Mouse (Mus musculus): ENCODE data around the gene Vps41.

Vps41 gene

DNA sequence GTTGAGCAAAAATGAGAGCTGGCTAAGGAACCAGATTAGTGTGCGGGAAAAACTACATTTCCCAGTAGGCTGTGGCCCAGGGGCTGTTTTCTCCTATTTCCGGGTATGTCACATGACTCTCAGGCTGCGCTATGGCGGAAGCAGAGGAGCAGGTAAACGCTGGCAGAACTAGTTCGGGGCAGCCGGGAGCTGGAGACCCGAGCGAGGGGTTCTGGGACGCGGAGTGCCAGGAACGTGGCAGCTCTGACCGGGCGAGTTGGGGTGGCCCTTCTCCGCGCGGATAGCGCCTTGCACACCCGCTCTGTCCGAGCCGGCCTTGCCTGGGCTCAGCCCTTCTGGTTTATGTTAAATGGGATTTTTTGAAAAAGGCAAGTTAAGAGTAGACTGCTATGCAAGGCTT is at the start of gene Vps41:
Gene Vps41 (plus strand): TSS at position 102 of the 400 bp plus-strand sequence.
- peak; percentile 69 for DNase-seq

GRCm38 (mm10) chr13:18698518-18699065 is 18.5 kb upstream of the Vps41 start:
- DNase-seq: peak; percentile 77

- DNase-seq: no peak
Observed at GRCm38 (mm10) chr13:18711685-18712084, 5.4 kb upstream of the Vps41 start.

GRCm38 (mm10) chr13:18716707-18717106 is 379 bp upstream of the Vps41 start:
- DNase-seq: no peak

DNA sequence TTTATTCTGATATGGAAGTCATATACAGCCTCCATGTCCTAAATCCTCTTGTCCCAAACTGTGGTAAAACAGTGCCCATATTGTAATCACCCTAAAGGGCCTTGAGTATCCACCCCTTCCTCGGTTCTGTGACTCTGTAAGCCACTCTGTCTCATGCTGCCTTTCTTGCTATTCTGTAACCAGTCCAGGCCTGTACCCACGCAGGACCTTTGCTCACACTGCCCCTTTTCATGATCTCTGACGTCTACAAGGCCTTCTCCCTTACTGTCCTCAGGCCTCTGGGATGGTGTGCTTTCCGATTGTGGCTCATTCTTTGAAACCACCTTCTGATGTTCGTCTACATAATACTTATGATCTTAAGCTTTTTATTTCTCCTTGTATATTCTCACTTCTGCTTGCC is 1.4 kb downstream of the Vps41 start:
- no peak for DNase-seq

- no peak for DNase-seq
Observed at GRCm38 (mm10) chr13:18730666-18731065, 13.6 kb downstream of the Vps41 start.

- no peak for DNase-seq
Observed at GRCm38 (mm10) chr13:18736590-18736989, 19.5 kb downstream of the Vps41 start.

DNA sequence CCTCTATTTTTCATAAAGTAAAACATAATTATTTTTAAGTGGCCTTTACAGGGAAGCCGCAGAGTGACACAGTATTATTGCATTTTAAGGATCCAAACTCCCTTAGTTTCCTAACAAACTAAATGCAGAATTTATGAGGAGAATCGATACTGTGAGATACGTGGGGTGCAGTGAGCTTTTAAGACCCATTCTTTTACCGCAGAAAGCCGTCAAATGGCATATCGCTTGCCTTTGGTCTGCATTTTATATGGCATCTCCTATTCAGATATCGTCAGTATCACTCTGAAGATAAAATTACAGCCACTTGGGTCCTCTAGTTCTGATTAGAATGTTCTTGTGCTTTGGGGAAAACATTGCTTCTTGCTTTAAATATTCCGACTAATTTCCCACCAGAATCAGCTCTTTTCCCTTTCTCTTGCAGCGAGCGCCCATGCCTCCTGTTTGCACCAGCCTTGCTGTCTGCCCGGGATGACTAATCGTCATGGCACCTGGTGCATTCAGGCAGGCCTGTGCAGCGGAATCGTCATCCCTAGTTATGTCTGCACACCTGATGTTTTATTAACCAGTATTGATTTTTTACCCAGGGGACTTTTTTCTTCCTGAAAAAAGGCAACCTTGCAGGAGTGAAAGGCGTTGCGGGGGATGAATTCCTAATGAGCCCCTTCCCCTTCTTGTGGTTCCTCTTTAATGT is 26.6 kb downstream of the Vps41 start:
- DNase-seq: peak; percentile 22

DNA sequence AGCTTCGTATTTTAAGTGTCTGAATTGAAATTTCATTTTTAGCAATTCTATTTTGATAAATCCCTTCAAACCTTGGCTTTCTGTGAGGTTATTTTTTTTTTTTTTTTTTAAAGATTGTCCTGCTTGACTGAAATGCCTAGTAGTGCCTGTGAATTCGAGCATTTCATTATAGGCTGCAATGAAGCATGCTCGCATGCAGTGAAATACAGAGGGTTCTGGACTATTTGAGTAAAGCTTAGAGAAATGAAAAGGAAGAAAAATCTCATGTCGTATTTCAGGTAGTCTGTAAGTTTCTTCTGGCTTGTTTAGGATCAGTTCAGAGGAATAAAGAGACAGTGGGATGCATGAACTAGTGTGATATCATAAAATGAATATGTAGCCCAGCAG is 27.2 kb downstream of the Vps41 start:
- DNase-seq: no peak

DNA sequence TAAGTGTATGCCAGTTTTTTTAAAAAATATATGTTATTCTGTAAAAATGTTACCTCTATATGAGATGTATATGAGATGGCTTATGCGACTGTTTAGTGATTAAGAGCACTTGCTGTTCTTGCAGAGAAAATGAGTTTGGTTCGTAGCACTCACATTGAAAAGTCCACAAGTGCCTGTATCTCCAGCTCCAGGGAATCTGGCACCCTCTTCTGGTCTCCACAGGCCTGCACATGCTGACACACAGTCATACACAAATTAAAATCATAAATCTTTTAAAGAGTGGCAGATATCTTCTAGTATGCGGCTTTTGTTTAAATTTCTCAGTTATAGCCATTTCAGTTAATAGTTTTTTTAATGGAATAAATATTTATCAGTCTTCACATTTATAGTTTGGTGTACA is 40.9 kb downstream of the Vps41 start:
- no peak for DNase-seq

GRCm38 (mm10) chr13:18759361-18760056 is 42.4 kb downstream of the Vps41 start:
- no peak for DNase-seq

DNA sequence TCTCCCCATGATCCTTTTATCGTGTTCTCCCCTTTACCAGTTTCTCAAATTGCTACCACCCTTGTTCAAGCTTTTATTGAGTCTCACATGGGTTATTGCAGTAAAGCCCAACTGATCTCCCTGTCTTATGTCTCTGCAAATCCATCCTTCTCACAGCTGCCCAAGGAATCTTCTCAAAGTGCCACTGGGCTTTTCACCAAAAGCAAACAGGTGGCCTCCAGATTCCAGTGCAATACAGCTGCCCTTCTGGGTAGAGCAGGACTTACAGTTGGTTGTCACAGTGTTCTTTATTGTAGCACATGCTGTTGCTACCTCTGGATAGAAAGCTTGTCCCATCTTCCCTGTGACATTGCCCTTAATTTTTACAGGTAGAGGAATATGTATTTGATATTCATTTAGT is 44.4 kb downstream of the Vps41 start:
- no peak for DNase-seq

DNA sequence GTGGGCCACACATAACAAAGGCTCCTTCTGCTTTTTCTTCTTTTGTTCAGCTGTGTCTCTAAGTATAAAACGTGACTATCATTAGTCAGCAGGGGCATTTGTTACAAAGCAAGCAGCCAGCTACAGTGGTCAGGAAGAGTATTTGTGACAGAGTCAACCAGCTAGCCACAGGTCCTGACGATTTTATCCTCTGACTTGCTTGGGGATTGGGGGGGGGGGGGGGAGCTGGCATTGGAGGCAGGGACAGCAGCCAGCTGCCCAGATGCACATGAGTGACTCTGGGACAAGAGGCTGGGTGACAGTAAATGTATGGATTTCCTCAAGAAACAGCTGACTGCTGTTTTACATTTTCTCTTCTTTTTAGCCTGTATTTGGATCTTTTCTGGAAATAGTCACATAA is 50.8 kb downstream of the Vps41 start:
- no peak for DNase-seq

DNA sequence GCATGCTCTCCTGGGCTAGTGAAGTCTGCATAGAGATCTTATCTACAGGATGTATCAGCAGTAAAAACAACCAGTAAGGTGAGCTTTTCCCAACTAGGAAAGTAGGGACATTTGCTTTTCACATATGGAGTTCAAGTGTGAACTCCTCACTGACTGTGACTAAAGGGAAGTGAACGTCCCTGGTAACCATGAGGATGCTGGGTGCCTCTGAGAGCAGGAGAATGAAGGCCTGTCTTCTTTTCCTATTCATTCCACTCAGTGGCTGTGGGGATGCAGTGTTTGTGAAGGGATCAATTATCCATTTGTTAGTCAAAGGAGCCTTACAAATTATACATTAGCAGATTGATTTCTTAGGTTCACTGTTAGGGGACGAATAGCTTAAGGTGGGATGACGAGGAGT is 51.4 kb downstream of the Vps41 start:
- DNase-seq: no peak

- DNase-seq: no peak
Observed at GRCm38 (mm10) chr13:18773437-18774198, 56.5 kb downstream of the Vps41 start.

DNA sequence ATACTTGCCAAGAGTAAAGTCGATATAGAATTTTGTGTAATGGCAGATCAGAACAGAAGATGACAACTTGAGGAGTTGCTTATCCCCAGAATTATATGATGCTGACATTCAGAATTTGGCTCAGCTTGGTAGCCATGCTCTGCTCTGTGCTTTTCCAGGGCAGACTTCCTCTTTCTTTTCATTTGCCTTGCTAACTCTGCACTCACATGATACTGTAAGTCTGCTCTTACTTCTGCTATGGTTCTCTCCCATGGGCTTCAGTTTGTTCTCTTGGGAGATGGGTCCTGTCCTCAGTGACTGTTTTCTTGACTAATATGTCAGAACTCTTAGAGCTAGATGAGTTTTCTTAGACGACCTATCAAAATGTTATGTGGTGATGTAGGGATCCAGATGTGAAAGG is 64.2 kb downstream of the Vps41 start:
- no peak for DNase-seq

DNA sequence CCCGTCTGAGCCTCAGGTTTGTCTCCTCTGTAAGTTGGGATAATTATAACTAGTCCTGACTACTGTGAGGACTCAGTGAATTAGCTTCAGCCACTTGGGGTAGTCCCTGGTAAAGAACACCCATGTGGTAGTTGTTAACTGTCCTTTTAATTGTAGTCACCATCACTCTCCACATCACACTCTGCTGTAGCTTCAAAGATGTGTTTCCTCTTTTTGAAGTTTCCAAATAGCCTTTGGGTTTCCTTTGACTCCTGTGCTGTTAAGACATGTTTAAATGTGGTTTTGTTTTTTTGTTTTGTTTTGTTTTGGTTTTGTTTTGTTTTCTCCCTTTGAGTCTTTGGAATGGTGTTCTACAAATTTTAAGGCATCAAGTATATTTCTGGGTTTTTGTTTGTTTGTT is 68.6 kb downstream of the Vps41 start:
- DNase-seq: no peak

GRCm38 (mm10) chr13:18788040-18788439 is 71.0 kb downstream of the Vps41 start:
- no peak for DNase-seq

GRCm38 (mm10) chr13:18788689-18789088 is 71.6 kb downstream of the Vps41 start:
- no peak for DNase-seq

GRCm38 (mm10) chr13:18789662-18790061 is 72.6 kb downstream of the Vps41 start:
- no peak for DNase-seq

DNA sequence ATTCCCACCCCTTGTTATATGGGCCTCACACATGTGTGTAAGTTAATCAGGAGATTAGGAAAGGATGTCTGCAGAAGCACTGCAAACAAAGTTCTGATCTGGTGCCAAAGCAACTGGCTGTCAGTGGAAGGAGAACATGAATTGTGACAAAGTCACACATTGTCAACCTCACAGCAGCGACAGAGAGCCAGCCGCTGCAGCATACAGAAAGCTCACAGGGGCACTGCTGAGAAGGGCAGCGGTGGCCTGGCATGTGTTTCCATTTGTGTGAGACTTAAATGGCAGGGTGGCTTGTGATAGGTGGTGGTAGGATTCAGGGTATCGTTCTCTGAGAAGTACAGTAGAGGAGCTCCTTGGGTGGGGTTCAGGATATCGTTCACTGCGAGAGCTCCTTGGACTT is 73.0 kb downstream of the Vps41 start:
- no peak for DNase-seq

DNA sequence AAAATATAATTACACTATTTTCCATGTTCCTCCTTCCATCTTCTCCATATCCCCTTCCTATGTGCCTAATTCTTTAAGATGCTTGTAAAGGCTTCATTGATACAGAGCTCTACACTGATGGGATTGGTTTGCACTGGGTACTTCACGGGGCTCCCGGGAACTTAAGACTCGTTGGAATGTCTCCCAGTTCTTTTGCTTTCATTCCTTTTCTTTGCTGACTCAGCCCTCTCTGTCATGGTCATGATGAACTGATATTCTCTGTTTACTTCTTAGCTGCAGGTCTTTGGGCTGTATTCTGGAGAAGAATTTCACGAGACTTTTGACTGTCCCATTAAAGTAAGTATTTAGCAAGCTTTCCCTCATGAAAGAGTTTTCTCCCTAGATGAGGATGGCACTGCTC is 74.2 kb downstream of the Vps41 start:
- DNase-seq: no peak

DNA sequence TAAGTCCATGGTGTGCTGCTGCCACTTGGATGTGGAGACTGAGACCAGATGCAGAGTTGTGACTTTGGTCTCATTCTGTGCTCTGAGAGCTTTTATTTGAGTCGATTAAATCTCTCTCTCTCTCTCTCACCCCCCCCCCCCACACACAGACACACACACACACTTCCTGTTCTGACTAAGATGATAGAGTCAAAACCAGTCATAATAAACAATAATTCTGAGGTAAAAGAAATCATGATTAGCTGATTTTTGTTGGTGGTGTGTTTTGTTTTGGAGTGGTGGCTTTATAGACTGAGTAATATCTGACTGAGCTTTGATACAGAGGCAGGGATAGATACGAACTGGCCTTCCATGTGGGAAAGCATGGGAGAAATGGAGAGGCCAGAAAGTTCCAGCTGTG is 74.6 kb downstream of the Vps41 start:
- no peak for DNase-seq

DNA sequence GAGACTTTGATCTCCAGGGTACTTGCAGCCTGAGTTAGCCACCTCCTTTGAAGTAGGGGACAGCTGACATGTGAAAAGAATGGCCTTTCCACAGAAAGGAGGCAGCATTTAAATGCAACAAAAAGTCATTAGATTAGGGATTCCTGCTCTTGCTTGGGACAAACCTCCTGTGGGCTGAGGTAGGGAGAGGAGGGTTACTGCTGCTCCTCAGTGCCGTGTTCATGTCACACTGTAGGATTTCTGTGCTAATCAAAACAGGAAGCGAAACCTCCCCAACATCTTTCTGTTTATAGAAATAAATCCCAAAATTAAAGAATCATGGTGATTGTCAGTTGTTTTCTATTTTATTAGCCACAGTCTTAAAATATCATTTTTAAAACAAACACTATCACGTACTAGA is 77.4 kb downstream of the Vps41 start:
- no peak for DNase-seq
